Mouse (Mus musculus) limb, embryonic 11.5 days (tissue): ENCODE results near the gene Ptchd1. TPM values are rescaled to one million over a fixed set of nuclear protein-coding genes. Genes with fewer than 3 reads are reported as not detected.

Source experiments
- ATAC-seq: fragments of 200-750 bp; cut with Nextera tagmentation; 2 replicates; pipeline ENCODE4 v1.8.0; 2017; ENCODE audit warnings: low read depth; ENCODE audit not compliant: insufficient number of reproducible peaks, low FRiP score, low TSS enrichment
- DNase-seq: peaks from one replicate; pipeline ENCODE4 v3.0.0-alpha.2; 2015; ENCODE audit warnings: low spot score
- H3K27ac ChIP-seq: fragments of 300-500 bp; sonication (generic); replicated peaks from 2 replicates; pipeline ENCODE4 v1.5.1; 2014; ENCODE audit warnings: low read depth, mild to moderate bottlenecking, low read length
- H3K27me3 ChIP-seq: fragments of 300-500 bp; sonication (generic); 2 replicates; pipeline ENCODE4 v1.6.1; 2014; ENCODE audit warnings: mild to moderate bottlenecking, low read length, mixed read lengths; ENCODE audit not compliant: control insufficient read depth, insufficient read depth
- H3K36me3 ChIP-seq: fragments of 300-500 bp; sonication (generic); 2 replicates; pipeline ENCODE4 v1.6.1; 2014; ENCODE audit warnings: mild to moderate bottlenecking, low read length, moderate library complexity, mixed read lengths; ENCODE audit not compliant: control insufficient read depth, insufficient read depth
- H3K4me1 ChIP-seq: fragments of 300-500 bp; sonication (generic); 2 replicates; pipeline ENCODE4 v1.6.1; 2014; ENCODE audit warnings: low read length, mixed read lengths; ENCODE audit not compliant: control insufficient read depth, insufficient read depth
- H3K4me2 ChIP-seq: fragments of 300-500 bp; sonication (generic); 2 replicates; pipeline ENCODE4 v1.6.1; 2014; ENCODE audit warnings: low read depth, mild to moderate bottlenecking, moderate library complexity; ENCODE audit not compliant: severe bottlenecking
- H3K4me3 ChIP-seq: fragments of 300-500 bp; sonication (generic); 2 replicates; pipeline ENCODE4 v1.5.1; 2014; ENCODE audit warnings: low read depth, low read length
- H3K9ac ChIP-seq: fragments of 300-500 bp; sonication (generic); 2 replicates; pipeline ENCODE4 v1.6.1; 2014; ENCODE audit warnings: mild to moderate bottlenecking, low read length
- H3K9me3 ChIP-seq: fragments of 300-500 bp; sonication (generic); 2 replicates; pipeline ENCODE4 v1.6.1; 2016; ENCODE audit warnings: low read length; ENCODE audit not compliant: control insufficient read depth
- polyA plus RNA-seq: library from polyadenylated mRNA; unstranded; fragments of >200 nt; fragmentation: Nextera tagmentation; extraction: Ambion mirVana; gene quantifications from 2 replicates; pipeline ENCODE4 v1.2.1, GENCODE M21; 2014

The Ptchd1 gene
- polyA plus RNA-seq, 1 experiment from 2014 or later: 0.61 TPM

- Histone ChIP-seq H3K4me2 (no peak overlapping the region), H3K9ac (no peak overlapping the region), H3K4me3 (no peak overlapping the region), H3K27me3 (no peaks in the 10 kb centered on the region), H3K9me3 (no peaks in the 10 kb centered on the region), H3K4me1 (no peaks in the 10 kb centered on the region), H3K36me3 (no peaks in the 10 kb centered on the region), H3K27ac (no peak overlapping the region)
- DNase-seq (no peak), ATAC-seq (no peak)
These were observed 79.8 kb downstream of the Ptchd1 start for GRCm38 (mm10) chrX:155543780-155544179.

Other genes starting within 250 kb of the Ptchd1 start
- gene Gm15155, start 927 bp upstream of the Ptchd1 start, polyA plus RNA-seq: not detected in 2 replicates